Mouse (Mus musculus) induced T-regulatory cell, adult 2 months (primary cell): ENCODE measurements around the gene Sumf1.

Experiments
- DNase-seq: peaks from one replicate; pipeline ENCODE4 v3.0.0-alpha.2; 2012; ENCODE audit warnings: low read depth

Sumf1 gene

GRCm38 (mm10) chr6:108091296-108091695, 94.1 kb downstream of the Sumf1 start:
- no peak for DNase-seq

GRCm38 (mm10) chr6:108075857-108076256, 109.5 kb downstream of the Sumf1 start:
- DNase-seq: no peak

- no peak for DNase-seq
Observed at GRCm38 (mm10) chr6:108074624-108075023, 110.8 kb downstream of the Sumf1 start.

GRCm38 (mm10) chr6:108073931-108074330, 111.5 kb downstream of the Sumf1 start:
- no peak for DNase-seq

GRCm38 (mm10) chr6:108073071-108073470, 112.3 kb downstream of the Sumf1 start:
- DNase-seq: no peak

GRCm38 (mm10) chr6:108070947-108071346, 114.4 kb downstream of the Sumf1 start:
- DNase-seq: no peak

- peak; percentile 82 for DNase-seq
Observed at GRCm38 (mm10) chr6:108065583-108065982, 119.8 kb downstream of the Sumf1 start.

GRCm38 (mm10) chr6:108064918-108065526, 120.4 kb downstream of the Sumf1 start, which contains the start of gene Setmar:
TSS of gene Setmar (plus strand) at chr6:108065045.
- DNase-seq: peak; percentile 99

- DNase-seq: no peak
Observed at GRCm38 (mm10) chr6:108061121-108061520, 124.3 kb downstream of the Sumf1 start.

- no peak for DNase-seq
Observed at GRCm38 (mm10) chr6:108058066-108058465, 127.3 kb downstream of the Sumf1 start.

- no peak for DNase-seq
Observed at GRCm38 (mm10) chr6:108057353-108057752, 128.0 kb downstream of the Sumf1 start.
